ENCODE assay signal across 30 mouse cellular contexts in genomic region chr16:4363341-4364116, GRCm38 (mm10). TPM values are rescaled to one million over a fixed set of nuclear protein-coding genes. Genes with fewer than 3 reads are reported as not detected.
DNase-seq lines count a peak whose midpoint lies in the region; ATAC-seq and TF ChIP-seq lines count a peak whose summit lies in the region.
"Had no signal": no experiment of that assay in that cellular context is flagged by ENCODE, and none has a peak within 500 bp of the region (broad histone marks: within the 10 kb centered on the region; RNA-seq: fewer than 3 reads in every experiment).

No protein-coding gene starts in this region.

- no peak overlapping the region for H3K9ac ChIP-seq in liver, embryonic 12.5 days
- H3K9ac ChIP-seq in midbrain, embryonic 11.5 days (ENCODE audit: low read length) = no peak overlapping the region
- H3K9ac ChIP-seq: embryonic facial prominence, embryonic 12.5 days; forebrain, embryonic 12.5 days; heart, embryonic 15.5 days; hindbrain, embryonic 15.5 days; neural tube, embryonic 13.5 days had no signal

- no peaks in the 10 kb centered on the region for H3K36me3 ChIP-seq in testis, adult 2 months (ENCODE audit: control insufficient read depth, insufficient read depth, low read length)
- no peaks in the 10 kb centered on the region for H3K36me3 ChIP-seq in liver, embryonic 12.5 days
- no peaks in the 10 kb centered on the region for H3K36me3 ChIP-seq in midbrain, embryonic 11.5 days (ENCODE audit: control insufficient read depth, insufficient read depth, low read length)
- H3K36me3 ChIP-seq: embryonic facial prominence, embryonic 12.5 days; forebrain, embryonic 12.5 days; heart, embryonic 15.5 days; hindbrain, embryonic 15.5 days; neural tube, embryonic 13.5 days had no signal

- 0 out of 2 replicates have a peak overlapping the region, but pooled peaks have one; percentile 11 for H3K27ac ChIP-seq in testis, adult 2 months (ENCODE audit: control insufficient read depth, insufficient read depth, low read depth, low read length)
- H3K27ac ChIP-seq in liver, embryonic 12.5 days = no peak overlapping the region
- no peak overlapping the region for H3K27ac ChIP-seq in midbrain, embryonic 11.5 days (ENCODE audit: low read depth, low read length)
- H3K27ac ChIP-seq: embryonic facial prominence, embryonic 12.5 days; forebrain, embryonic 12.5 days; heart, adult 2 months; heart, embryonic 15.5 days; hindbrain, embryonic 15.5 days; neural tube, embryonic 13.5 days; stomach, postnatal 0 days had no signal

- ATAC-seq in liver, embryonic 12.5 days = peak; percentile 85
- ATAC-seq in megakaryocyte-erythroid progenitor cell, adult 5-6 weeks (replicated peaks; ENCODE audit: low FRiP score, low TSS enrichment, poor library complexity, severe bottlenecking) = peak; percentile 93
- ATAC-seq in midbrain, embryonic 11.5 days (ENCODE audit: low FRiP score) = no peak
- ATAC-seq: intestine, embryonic 16.5 days; midbrain, embryonic 16.5 days had no signal

- WGBS in liver, embryonic 12.5 days (ENCODE audit: insufficient replicate concordance) = 43% methylated on average over 4 of the region's 4 CpGs
- 81% methylated on average over 4 of the region's 4 CpGs for WGBS in midbrain, embryonic 11.5 days

- no peak for TF ChIP-seq CTCF in testis, adult 2 months (IDR thresholded peaks at IDR 0.05; ENCODE audit: control insufficient read depth, insufficient read depth, insufficient replicate concordance, low read depth, low read length)

- H3K4me3 ChIP-seq in testis, adult 2 months (ENCODE audit: control insufficient read depth, low read depth, low read length) = no peak overlapping the region
- no peak overlapping the region for H3K4me3 ChIP-seq in liver, embryonic 12.5 days
- H3K4me3 ChIP-seq in midbrain, embryonic 11.5 days (ENCODE audit: low read depth, low read length) = no peak overlapping the region
- H3K4me3 ChIP-seq: embryonic facial prominence, embryonic 12.5 days; erythroblast, embryonic 14.5 days; forebrain, embryonic 12.5 days; heart, adult 2 months; heart, embryonic 15.5 days; hindbrain, embryonic 15.5 days; myocyte; neural tube, embryonic 13.5 days had no signal

- H3K27me3 ChIP-seq in testis, adult 2 months (ENCODE audit: control insufficient read depth, insufficient read depth, low read length) = no peaks in the 10 kb centered on the region
- no peaks in the 10 kb centered on the region for H3K27me3 ChIP-seq in liver, embryonic 12.5 days (replicated peaks)
- H3K27me3 ChIP-seq in midbrain, embryonic 11.5 days (ENCODE audit: control insufficient read depth, insufficient read depth, low read length) = no peaks in the 10 kb centered on the region
- H3K27me3 ChIP-seq: embryonic facial prominence, embryonic 12.5 days; forebrain, embryonic 12.5 days; heart, embryonic 15.5 days; hindbrain, embryonic 15.5 days; neural tube, embryonic 13.5 days had no signal

- TF ChIP-seq POLR2A in testis, adult 2 months (IDR thresholded peaks at IDR 0.05; ENCODE audit: control insufficient read depth, low read depth, low read length) = no peak

- H3K4me2 ChIP-seq in liver, embryonic 12.5 days = no peak overlapping the region
- H3K4me2 ChIP-seq in midbrain, embryonic 11.5 days = no peak overlapping the region
- H3K4me2 ChIP-seq: embryonic facial prominence, embryonic 12.5 days; forebrain, embryonic 12.5 days; heart, embryonic 15.5 days; hindbrain, embryonic 15.5 days; neural tube, embryonic 13.5 days had no signal

- no peaks in the 10 kb centered on the region for H3K9me3 ChIP-seq in liver, embryonic 12.5 days (replicated peaks)
- H3K9me3 ChIP-seq in midbrain, embryonic 11.5 days (ENCODE audit: control insufficient read depth, low read length) = no peaks in the 10 kb centered on the region
- H3K9me3 ChIP-seq: embryonic facial prominence, embryonic 12.5 days; forebrain, embryonic 12.5 days; heart, embryonic 15.5 days; hindbrain, embryonic 15.5 days; neural tube, embryonic 13.5 days had no signal

- no peaks in the 10 kb centered on the region for H3K4me1 ChIP-seq in testis, adult 2 months (ENCODE audit: control insufficient read depth, insufficient read depth, low read length)
- peaks cover 22% of the 10 kb centered on the region for H3K4me1 ChIP-seq in liver, embryonic 12.5 days
- H3K4me1 ChIP-seq in midbrain, embryonic 11.5 days (ENCODE audit: control insufficient read depth, insufficient read depth, low read length) = no peaks in the 10 kb centered on the region
- H3K4me1 ChIP-seq: embryonic facial prominence, embryonic 12.5 days; forebrain, embryonic 12.5 days; hindbrain, embryonic 15.5 days had no signal

- peak; percentile 26 for DNase-seq in adrenal gland, postnatal 10 days
- no peak for DNase-seq in adrenal gland, postnatal 36 days
- no peak for DNase-seq in testis, postnatal 10 days (ENCODE audit: low spot score)
- no peak for DNase-seq in midbrain, embryonic 11.5 days (ENCODE audit: low spot score, missing footprints)
- no peak for DNase-seq in lung, postnatal 14 days
- DNase-seq: adrenal gland, postnatal 25 days; cerebellum, adult 11-12 months; cerebellum, postnatal 14 days; gastrocnemius, postnatal 25 days; heart, adult 2 months; heart, postnatal 4 days; kidney, adult 9 months; kidney, postnatal 36 days; left cerebral cortex, postnatal 4 days; lung, adult 2 months; lung, postnatal 36 days; thymus, postnatal 25 days had no signal

RNA-seq across cellular contexts. Expression of gene Adcy9, which starts 56.8 kb away (rescaled TPM):
- total RNA-seq in adrenal gland, postnatal 10 days (2021) = 10 to 100 TPM; 31.4 to 36.2 TPM
- 10 to 100 TPM; 55.5 to 76.6 TPM for total RNA-seq in adrenal gland, postnatal 36 days (2021)
- polyA plus RNA-seq in testis, adult 2 months (2012; rRNA removed) = 3.3 and 3.4 TPM in 2 replicates
- 1.1 and 1.6 TPM in 2 replicates for polyA plus RNA-seq in liver, embryonic 12.5 days (2016; fragmentation: Nextera tagmentation; extraction: Ambion mirVana)
- 3.3 and 7.0 TPM in 2 replicates for total RNA-seq in megakaryocyte-erythroid progenitor cell, adult 5-6 weeks (2014; fragmentation: Nextera tagmentation)
- total RNA-seq in megakaryocyte-erythroid progenitor cell, adult 5-6 weeks (2017) = 4.7 and 6.5 TPM in 2 replicates
- polyA plus RNA-seq in midbrain, embryonic 11.5 days (2014; fragmentation: Nextera tagmentation; extraction: Ambion mirVana) = 1.2 and 1.3 TPM in 2 replicates
- polyA plus RNA-seq: erythroblast, embryonic 14.5 days had no signal

Comparison
In these comparisons a context has a peak if more than half of its experiments do, and no peak if none do; other contexts are left out.
1. RNA of gene Adcy9, which starts 56.8 kb away (total RNA-seq): 55.5 to 76.6 TPM in adrenal gland, postnatal 36 days and 31.4 to 36.2 TPM in adrenal gland, postnatal 10 days; 3.3 to 7.0 TPM in megakaryocyte-erythroid progenitor cell, adult 5-6 weeks; every median in the first group is over 4 times any median in the second.